Mouse (Mus musculus) erythroid progenitor cell, adult 5-6 weeks (primary cell): ENCODE measurements around the gene Treml4. TPM values are rescaled to one million over a fixed set of nuclear protein-coding genes. Genes with fewer than 3 reads are reported as not detected.
A peak's percentile ranks its signal among the peaks of the same experiment; 100 is the strongest.

Source experiments
- ATAC-seq: replicated peaks from 2 replicates; pipeline ENCODE4 v1.8.0; 2016; ENCODE audit warnings: moderate number of reproducible peaks, mild to moderate bottlenecking, moderate TSS enrichment, inconsistent platforms; ENCODE audit not compliant: poor library complexity, low FRiP score, severe bottlenecking
- total RNA-seq, 2 experiments: library from RNA; stranded (forward) in 1 of 2; stranded (reverse) in 1 of 2; fragments of 150-400 nt in 1 of 2; fragments of 186-747, 209-891 nt in 1 of 2; gene quantifications; 2 replicates each; pipeline versions ENCODE4 v1.2.3 to v1.2.4; 2015 to 2017; ENCODE audit warnings: low replicate concordance in 2 of 2

Gene Treml4
- total RNA-seq (2015; ENCODE audit: low replicate concordance) (2.9 and 4.2 TPM in 2 replicates), total RNA-seq (2017; ENCODE audit: low replicate concordance) (3.5 and 16.2 TPM in 2 replicates)

DNA sequence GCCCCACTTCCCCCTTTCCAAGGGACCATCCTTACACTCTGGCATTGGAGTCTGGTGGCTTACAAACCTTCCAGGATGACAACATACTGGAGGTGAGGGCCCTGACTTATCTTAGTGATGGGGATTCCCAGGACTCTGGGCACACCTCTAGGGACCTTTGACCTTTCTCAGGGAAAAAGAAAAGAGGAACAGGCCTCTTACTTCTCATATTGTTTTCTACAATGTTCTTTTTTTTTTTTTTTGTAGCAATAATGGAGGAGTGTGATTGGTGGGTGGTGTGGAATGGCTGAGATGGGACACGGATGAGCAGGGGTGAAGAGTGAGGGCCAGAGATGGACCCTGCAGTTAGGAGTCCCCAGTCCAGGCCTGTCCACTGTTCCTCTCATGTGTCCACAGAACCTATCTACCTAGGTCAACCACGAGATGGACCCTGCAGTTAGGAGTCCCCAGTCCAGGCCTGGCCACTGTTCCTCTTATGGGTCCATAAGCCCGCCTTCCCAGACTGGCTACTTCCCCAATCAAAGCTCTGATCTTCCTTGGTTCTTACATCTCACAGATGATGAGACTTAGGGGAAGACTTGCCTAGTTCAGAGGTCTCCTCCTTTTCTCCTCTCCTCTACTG lies at the start of gene Treml4:
Gene Treml4, plus strand, starts transcription at position 555 of the 622 bp plus-strand sequence.
- ATAC-seq = no peak

DNA sequence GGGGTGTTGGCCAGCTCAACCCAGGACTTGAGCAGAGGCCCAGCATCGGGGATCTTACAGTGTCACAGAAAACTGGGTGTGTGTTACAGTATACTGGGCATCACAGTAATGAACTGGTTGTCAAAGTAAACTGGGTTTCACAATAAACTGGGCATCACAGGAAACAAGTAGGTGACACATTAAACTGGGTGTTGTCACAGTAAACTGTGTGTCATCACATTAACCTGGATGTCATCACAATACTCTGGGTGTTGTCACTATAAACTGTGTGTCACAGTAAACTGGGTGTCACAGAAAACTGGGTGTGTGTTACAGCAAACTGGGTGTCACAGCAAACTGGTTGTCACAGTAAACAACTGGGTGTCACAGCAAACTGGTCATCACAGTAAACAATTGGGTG lies 48.7 kb upstream of the Treml4 start:
- ATAC-seq = no peak

DNA sequence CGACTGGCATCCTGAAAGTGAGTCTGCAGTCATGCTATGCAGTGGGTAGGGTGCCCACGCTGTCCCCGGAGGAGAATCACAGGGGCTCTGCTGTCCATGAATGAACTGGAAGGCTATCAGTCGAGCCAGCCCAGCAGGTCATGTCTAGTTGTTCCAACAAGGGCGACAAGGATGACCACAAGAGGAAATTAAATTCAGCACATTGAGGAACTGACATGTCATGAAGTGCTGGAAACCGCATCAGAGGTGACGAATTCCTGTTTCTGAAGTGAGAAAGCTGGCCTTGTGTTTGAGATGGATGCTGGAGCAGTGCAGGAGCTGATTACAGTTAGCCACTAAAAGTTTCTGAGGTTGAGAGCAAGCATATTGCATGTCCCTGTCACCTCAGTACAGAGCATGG lies 33.4 kb upstream of the Treml4 start:
- ATAC-seq = no peak

DNA sequence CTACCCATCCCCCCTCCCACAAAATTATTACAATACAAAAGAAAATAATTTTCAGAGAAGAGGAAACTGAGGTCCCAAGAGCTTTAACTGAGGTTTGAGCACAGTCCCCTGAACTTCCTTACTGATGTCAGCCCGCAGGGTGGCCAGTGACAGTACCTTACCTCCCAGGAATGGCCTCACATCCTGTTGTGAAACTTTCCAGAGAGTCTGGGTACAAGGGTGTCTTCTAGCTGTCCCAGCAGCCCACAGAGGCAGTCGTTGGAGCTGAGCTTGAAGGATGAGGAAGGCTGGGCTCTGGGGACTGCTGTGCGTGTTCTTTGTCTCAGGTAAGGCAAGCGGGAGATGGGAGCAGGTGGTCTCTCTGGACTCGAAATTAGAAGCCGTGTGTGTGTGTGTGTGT lies 31.6 kb upstream of the Treml4 start, which contains the start of gene Trem1:
Gene Trem1, plus strand, starts transcription at position 251 of the 400 bp plus-strand sequence.
- no peak for ATAC-seq

DNA sequence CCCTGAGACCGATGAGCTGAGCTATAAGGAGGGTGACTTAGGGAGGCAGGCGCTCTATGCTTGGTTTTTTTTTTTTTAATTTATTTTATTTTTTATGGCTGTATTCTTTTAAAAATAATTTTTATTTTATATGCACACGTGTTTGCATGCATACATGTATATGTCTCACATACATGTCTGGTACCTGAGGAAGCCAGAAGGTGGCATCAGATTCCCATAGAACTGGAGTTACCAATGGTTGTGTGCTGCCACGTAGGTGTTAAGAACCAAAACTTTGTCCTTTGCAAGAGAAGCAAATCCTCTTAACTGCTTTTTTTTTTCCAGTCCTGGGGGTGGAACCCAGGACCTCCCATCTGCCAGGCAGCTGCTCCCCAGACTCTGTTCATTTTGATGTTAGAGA lies 30.3 kb upstream of the Treml4 start:
- no peak for ATAC-seq

DNA sequence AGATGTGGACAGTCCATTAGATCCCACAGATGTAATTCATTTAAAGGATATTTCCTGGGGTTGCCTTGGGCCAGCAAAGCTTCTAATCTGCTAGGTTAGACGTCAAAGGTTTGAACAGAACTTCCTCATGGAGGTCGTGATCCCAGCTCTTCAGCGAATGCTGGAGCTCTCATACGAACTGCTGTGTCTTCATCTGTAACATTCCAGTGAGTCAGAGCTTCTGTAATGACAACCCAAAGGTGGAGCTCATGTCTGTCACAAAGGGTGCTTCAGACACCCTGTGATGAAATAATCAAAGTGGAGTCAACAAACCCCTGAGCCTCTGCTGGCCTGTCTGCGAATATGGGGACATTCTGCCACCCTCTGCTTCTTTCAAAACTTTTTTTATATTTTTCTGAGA lies 29.5 kb upstream of the Treml4 start:
- ATAC-seq = no peak

DNA sequence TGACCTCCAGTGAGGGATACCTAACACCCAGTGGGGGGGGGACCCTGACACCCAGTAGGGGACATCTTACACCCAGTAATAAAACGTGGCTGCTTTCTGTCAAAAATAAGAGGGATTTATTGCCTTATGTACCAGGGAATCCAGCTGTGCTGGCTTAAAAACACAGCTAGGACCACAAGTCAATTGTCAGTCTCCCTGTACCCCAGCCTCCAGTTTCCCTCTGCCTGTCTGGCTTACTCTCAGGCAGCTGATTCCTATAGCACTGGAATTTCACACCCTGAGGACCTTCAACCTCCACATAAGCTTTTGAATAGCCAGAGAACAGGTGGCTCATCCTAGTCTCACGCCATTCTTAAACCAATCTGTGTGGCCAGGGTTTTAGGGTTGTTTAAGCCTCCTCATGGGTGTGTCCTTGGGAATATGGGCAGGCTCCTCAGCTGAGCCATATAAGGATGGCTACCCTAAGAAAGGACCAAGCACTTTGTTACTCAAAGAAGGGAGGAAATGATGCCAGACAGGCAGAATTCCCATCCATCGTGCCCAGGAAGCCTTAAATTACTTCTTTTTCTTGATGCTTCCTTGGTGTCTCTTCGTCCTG lies 28.2 kb upstream of the Treml4 start:
- ATAC-seq = no peak

DNA sequence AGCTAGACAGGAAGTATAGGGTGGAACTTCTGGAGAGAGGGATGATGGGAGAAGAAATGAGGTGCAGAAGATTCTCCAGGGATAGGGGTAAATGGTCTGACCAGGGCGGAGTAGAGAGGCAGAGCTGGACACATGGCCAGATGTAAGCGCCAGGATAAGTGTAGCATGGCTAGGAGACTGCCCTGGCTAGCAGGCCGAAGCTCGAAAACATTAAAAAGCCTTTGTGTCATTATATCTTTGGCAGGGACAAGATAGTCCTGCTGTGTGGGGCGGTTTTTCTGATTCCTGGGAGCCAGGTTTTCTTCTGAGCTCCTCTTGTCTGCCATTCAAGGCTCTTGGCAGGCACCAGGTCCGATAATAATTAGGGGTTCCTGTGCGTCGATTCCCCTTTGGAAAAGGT lies 26.5 kb upstream of the Treml4 start:
- ATAC-seq = no peak

DNA sequence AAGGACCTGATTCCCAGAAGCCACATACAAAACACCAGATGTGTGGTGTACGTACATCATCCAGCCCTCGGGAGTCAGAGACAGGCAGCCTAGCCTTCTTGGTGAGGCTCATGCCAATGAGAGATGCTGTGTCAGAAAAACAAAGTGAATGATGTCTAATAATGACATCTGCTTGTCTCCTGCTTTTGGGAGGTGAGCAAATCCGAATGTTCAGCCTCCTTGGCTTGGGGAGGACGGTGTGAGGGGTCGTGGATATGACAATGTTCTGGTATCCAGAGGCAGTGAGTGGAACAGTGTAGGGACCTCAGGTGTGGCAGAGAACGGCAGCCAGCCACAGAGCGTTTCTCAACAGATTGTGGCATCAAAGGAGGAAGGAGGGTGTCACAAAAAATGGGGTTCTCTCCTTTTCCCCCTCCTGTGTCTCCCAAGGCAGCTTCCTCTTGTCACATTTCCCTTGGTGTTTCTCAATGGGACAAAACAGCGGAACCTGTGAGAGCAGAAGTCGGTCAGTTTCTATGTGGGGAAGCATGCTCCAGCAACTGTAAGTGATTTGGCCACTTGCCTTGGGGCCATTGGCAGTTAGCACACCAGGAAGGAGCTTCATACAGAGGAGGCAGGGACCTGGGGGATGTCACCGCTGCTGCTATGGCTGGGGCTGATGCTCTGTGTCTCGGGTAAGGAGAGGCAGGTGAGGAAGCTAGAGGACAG lies 16.7 kb upstream of the Treml4 start, which contains the start of gene Trem3:
Gene Trem3, plus strand, starts transcription at position 557 of the 708 bp plus-strand sequence.
- ATAC-seq = no peak

DNA sequence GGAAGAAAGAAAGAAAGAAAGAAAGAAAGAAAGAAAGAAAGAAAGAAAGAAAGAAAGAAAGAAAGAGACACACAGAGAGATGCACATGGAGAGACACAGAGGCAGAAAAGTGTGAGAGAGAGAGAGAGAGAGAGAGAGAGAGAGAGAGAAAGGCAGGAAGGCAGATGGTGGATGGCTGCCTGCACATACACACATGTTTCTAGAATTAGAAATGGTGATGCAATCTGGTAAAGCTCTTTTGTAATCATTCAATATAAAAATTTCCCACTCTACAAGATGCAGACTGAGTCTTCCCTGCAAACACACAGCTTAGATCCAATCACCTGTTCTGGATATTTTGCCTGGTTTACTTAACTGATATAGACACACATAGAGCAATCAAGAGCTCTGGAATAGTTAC lies 15.1 kb upstream of the Treml4 start:
- no peak for ATAC-seq

DNA sequence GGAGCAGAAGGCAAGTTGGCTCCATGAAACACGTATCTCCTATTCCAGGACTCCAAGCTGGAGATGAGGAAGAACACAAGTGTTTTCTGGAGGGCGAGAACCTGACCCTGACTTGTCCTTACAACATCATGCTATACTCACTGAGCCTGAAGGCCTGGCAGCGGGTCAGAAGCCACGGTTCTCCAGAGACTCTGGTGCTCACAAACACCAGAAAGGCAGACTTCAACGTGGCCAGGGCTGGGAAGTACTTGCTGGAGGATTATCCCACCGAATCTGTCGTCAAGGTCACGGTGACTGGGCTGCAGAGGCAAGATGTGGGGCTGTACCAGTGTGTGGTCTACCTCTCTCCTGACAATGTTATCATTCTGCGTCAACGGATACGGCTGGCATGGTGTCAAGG lies 14.6 kb upstream of the Treml4 start:
- ATAC-seq = no peak

DNA sequence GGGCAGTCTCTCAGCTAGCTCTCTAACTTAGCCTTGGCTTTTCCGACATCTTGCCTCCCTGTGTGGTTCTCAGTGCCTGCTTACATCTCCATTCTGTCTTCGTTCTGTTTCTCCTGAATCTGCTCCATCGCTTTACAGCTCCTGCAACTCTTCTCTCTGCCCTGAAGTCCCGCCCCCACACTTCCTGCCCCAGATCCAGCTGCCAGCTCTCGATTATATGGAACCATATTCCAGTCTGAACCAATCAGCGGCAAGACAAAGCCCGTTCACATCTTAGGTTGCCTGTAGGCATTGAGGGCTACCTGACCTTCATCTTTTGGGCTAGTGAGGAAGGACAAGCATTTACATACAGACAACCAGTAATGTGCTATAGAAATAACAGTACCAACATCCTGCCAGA lies 13.5 kb upstream of the Treml4 start:
- no peak for ATAC-seq

DNA sequence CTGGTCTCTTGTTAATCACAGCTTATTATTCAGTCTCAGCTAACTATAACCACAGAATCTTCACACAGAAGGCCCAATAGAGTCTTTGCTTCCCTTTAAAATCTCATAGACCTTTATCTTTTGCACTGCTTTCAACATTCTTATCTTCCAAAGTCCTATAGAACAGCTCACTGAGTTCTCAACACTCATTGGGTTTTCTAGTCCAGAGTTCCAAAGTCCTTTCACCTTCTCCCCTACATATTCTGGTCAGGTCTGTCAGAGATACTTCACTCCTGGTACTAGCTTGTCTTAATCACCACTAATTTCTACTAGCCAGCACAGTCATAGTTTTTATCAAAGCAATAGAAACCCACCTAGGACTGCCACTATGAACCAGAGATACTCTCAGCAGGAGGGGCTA lies 7.5 kb upstream of the Treml4 start:
- no peak for ATAC-seq

DNA sequence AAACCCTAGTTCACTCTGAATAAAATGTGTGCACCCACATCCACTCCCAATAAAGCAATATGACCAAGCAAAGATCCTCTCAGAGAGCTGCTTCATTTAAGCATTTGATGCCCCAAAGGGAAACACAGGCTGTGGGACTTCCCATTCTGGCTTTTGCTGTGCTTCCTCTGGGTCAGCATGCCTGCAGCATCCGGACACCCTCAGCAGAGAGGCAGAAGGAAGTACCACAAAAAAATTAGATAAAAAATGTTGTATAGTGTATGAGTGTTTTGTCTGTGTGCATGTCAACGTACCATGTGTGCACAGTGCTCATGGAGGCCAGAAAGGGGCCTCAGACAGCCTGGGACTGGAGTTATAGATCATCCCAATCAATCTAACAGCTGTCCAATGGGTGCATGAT lies 2.2 kb upstream of the Treml4 start:
- no peak for ATAC-seq

DNA sequence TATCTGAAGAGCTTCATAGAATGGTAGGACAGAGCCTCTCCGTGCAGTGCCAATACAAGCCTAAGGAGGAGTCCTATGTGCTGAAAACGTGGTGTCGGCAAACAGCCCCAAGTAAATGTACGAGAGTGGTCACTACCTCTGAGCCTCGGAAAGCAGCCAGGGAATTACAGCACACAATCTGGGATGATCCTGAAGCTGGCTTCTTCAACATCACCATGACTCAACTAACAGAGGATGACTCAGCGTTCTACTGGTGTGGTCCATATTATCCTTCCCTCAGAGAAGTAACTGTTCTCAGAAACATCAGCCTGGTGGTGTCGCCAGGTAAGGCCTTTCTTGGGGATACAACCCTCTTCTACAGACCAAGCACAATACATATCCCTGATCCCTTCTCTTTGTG lies 567 bp downstream of the Treml4 start:
- peak; percentile 83 for ATAC-seq

DNA sequence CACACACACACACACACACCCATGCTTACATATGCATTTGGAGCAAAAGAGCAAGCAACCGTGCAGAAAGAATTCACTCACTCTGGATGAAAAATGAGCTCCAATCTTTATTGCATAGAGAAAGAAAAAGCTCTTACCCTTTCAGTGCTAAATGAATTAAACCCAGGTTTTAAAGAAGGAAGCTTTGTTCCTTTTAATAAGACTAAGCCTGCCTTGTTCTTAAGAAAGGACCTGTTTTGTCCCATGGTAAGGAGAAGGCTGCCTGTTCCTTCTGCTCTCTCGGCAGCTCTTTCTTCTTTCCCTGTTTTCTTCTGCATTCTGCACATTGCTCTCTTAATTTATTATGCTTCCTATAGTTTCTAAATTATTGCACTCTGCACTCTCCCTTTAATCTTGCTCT lies 2.0 kb downstream of the Treml4 start:
- no peak for ATAC-seq

DNA sequence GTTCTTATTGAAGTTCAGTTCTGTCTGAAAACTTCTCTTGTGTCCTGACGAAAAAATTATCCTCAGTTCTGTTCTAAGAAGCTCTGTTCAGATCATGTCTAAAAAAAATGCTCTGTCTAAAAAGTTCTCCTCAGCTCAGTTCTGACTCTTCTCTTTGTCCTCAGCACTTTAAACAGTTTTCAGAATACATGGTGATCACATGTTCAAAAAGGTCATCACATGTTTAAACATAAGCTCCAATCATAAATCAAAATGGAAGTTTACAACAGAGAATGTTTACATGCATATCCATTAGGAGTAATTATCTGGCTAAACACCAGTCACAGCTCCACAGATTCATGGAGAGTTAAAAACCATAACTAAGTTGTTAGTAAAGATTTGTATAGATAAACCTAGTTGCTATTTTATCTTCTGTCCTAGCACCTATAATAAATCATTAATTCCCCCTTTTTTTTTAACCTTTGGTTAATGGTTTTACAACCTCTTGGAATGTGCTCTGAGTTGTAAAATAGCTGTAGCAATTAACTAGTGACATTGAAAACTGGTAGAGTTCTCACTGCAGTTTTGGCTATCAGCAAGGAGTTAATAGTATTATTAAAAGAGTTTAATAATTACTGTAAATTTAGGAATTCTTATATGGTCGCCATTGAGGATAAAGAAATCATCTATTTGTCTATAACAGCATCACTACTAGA lies 2.7 kb downstream of the Treml4 start:
- ATAC-seq = no peak

DNA sequence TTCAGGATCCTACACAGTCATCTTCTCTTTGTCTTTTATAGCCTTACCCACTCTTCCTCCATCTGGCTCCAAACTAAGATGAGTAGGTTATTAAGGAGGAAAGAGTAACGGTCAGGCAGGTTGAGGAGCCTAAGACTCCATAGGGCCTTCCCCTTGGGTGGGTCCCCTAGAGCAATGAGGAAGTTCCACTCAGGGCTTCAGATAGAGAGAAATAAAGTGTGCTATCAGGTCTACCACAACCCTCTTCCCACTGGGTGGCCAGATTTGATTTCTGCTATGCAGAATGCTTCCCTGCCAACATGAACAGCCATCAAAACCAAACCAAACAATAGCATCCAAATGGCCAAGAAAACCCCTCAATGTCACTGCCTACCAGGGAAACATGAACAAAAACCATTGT lies 3.5 kb downstream of the Treml4 start:
- no peak for ATAC-seq

DNA sequence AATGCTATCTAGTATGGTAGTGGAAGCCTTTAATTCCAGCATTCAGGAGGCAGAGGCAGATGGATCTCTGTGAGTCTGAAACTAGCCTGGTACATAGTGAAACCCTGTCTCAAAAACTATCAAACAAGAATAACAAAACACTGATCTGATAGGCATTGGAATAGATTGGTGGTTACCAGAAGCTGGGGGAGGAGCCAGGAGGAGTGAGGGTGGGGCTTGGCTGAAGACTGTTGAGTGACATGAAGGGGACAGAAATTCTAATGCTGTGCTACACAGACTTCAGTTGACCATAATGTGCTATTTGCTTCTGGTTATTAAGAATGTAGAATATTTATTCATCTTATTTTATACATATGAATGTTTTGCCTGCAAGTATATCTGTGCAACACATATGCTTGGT lies 4.2 kb downstream of the Treml4 start:
- no peak for ATAC-seq

DNA sequence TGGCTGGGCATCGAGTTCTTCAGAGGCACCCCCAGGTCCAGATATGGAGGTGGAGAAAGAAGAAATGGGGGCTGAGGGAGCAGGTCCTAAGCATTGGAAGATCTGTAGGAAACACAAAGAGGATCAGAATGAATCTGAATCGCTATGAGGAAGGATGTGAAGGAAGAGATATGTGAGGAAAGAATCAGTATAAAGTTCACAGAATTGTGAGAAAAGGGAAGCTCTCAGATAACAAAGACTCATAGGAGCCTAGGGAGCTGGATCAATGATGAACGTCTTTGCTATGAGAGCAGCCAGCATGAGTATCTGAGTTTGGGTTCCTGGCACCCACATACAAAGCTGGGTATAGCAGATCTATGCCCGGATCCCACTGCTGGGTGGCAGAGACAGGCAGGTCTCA lies 5.7 kb downstream of the Treml4 start:
- ATAC-seq = no peak

DNA sequence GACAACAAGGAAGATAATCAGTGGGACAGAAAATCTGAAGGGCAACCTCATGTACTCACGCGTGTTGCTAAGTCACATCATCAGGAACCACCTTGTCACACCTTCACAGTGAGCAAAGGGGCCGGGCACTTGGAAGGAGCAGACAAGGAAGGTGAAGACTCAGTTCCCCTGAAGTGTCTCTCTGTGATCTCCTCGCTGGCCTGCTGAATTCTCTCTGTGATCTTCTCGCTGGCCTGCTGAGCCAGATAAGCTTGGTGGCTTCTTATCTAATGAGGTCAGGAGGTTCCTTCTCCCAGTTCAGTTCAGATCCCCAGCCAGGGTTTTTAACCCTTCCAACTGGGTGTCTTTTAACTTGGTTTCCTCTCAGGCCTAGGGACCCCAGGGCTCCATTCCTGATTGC lies 8.1 kb downstream of the Treml4 start:
- peak; percentile 89 for ATAC-seq
